Mouse (Mus musculus): ENCODE measurements around the gene Zbtb11. TPM values are rescaled to one million over a fixed set of nuclear protein-coding genes. Genes with fewer than 3 reads are reported as not detected.
"Not testable (repeated sequence)": the region's sequence is repeated elsewhere in the genome, so short reads cannot be mapped to it uniquely, and the experiment has no call there.

Gene Zbtb11
- 25.3 and 26.8 TPM in 2 replicates for polyA plus RNA-seq (2012; rRNA removed)

DNA sequence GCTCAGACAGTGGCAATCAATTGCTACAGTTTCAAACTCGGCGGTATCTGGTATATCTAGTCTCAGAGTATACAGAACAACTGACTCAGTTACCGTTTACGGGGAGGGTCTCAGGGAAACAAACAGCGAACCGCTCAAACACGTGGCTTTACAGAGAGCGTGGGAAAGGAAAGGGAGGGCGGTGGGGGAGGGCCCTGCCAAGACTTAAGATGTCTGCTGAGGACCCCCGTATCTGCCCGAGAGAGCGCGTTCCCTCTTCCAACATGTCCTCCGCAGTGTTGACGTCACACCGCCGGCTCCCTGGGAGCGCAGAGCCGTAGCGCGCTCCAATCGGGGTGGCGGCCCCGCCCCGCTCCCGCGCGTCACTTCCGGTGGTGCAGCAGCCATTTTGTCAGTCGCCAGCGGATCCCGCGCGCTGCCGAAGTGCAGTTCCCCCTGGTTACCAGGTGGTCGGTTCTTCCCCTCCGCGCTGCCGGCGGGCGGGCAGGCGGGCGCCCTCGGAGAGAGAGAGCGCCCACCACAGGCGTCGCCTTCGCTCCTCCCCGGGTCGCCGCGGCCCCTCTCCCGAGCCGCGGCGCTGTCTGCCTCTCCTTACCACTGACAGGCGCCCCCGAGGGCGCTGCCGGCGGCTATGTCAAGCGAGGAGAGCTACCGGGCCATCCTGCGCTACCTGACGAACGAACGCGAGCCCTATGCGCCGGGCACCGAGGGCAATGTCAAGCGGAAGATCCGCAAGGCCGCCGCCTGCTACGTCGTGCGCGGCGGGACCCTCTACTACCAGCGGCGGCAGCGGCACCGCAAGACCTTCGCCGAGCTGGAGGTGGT is at the start of gene Zbtb11:
Gene Zbtb11 (plus strand): TSS at position 453 of the 825 bp plus-strand sequence.
- peak; percentile 96 to 99 for DNase-seq (ENCODE audit: extremely low spot score in 1 of 2, low spot score in 1 of 2)

GRCm38 (mm10) chr16:55924010-55924409 is 49.7 kb upstream of the Zbtb11 start:
- no peak for DNase-seq (ENCODE audit: extremely low spot score in 1 of 2, low spot score in 1 of 2)

DNA sequence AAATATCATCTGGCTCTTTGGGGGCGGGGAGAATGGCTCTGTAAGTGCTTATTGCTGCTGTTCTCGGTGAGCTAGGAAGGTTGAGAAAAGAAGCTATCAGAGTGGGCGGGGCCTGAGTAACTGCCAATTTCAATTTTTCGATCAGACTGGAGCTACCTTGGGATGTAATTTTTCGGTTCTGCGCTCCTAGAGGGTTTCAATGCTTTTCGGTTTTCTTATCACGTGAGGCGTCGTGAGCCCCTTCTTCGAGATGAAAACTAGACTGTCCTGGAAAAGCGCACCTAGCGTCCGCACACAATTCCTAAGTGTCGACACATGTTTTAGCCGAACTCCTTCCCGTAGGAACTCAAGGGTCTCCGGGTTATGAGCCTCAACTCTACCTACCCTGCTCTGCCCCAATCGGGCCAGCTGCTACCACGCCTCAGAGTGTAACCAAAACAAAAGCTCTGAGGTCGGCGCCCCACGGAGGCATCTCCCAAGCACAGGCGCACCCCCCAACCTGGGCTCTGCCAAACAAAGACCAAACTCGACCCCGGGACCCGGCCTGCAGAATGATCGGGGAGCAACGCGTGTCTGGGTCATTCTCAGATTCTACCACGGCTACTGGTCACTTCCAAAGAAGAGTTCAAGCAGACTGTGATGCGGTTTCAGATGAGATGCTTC is 39.9 kb upstream of the Zbtb11 start:
- DNase-seq (ENCODE audit: extremely low spot score in 1 of 2, low spot score in 1 of 2): peak; percentile 8 to 51

DNA sequence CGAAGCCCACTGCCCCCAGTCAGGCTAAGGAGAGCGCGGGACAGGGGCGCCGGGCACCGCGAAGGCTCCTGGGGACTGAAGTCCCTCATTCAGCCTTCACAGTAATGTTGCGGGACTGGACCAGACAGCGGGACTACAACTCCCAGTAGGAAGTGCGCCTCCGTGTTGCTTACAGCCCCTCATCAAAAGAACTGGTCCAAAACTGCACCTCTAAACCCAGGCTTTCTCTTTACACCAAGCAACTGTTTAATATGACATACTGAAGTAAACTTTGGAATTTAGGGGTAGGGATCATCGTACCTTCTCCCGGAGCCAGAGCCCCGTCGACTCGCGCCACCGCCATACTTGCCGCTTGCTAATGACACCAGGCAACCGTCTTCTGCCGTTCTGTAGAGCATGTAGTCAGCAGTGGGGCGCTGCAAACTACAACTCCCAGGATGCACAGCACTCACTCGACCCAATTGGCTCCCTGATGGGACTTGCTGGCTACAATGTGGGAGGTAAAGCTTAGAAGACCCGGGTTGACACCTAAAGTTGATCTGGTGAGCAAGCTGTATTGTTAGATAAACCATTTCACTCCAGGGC is 39.1 kb upstream of the Zbtb11 start, which contains the start of gene Cep97:
Gene Cep97 (minus strand): TSS at position 403 of the 585 bp plus-strand sequence.
- DNase-seq (ENCODE audit: extremely low spot score in 1 of 2, low spot score in 1 of 2): peak; percentile 94 to 95

DNA sequence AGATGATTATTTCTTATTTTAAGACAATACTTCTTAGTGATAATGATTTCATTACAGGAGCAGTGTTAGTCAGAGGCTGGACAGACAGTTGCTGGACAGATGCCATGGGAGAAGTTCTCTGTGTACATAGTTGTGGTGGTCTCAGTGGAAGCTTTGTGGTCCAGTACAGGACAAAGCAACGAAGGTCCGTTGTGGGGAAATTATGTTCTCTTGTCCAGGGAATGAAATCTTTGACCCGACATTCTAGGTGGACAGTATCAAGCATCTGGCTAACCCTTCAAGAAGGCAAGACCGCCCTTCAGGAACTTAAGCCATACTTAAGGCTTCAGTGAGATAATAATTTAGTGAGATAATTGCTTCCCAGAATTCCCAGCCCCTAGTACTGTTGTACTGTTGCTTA is 34.9 kb upstream of the Zbtb11 start:
- DNase-seq (ENCODE audit: extremely low spot score in 1 of 2, low spot score in 1 of 2): no peak

GRCm38 (mm10) chr16:55939703-55940102 is 34.0 kb upstream of the Zbtb11 start:
- no peak for DNase-seq (ENCODE audit: extremely low spot score in 1 of 2, low spot score in 1 of 2)

- no peak for DNase-seq (ENCODE audit: extremely low spot score in 1 of 2, low spot score in 1 of 2)
These were observed 32.9 kb upstream of the Zbtb11 start for GRCm38 (mm10) chr16:55940781-55941180.

GRCm38 (mm10) chr16:55947266-55947665 is 26.4 kb upstream of the Zbtb11 start:
- DNase-seq (ENCODE audit: extremely low spot score in 1 of 2, low spot score in 1 of 2): no peak

- DNase-seq (ENCODE audit: extremely low spot score in 1 of 2, low spot score in 1 of 2): not testable (repeated sequence)
These were observed 25.7 kb upstream of the Zbtb11 start for GRCm38 (mm10) chr16:55947876-55948410.

GRCm38 (mm10) chr16:55948963-55949362 is 24.7 kb upstream of the Zbtb11 start:
- no peak for DNase-seq (ENCODE audit: extremely low spot score in 1 of 2, low spot score in 1 of 2)

- no peak for DNase-seq (ENCODE audit: extremely low spot score in 1 of 2, low spot score in 1 of 2)
These were observed 23.2 kb upstream of the Zbtb11 start for GRCm38 (mm10) chr16:55950462-55950861.

- DNase-seq (ENCODE audit: extremely low spot score in 1 of 2, low spot score in 1 of 2): peak; percentile 39 to 95
These were observed 22.6 kb upstream of the Zbtb11 start for GRCm38 (mm10) chr16:55950946-55951678.

- no peak for DNase-seq (ENCODE audit: extremely low spot score in 1 of 2, low spot score in 1 of 2)
These were observed 21.9 kb upstream of the Zbtb11 start for GRCm38 (mm10) chr16:55951679-55952327.

GRCm38 (mm10) chr16:55952771-55953170 is 20.9 kb upstream of the Zbtb11 start:
- no peak for DNase-seq (ENCODE audit: extremely low spot score in 1 of 2, low spot score in 1 of 2)

DNA sequence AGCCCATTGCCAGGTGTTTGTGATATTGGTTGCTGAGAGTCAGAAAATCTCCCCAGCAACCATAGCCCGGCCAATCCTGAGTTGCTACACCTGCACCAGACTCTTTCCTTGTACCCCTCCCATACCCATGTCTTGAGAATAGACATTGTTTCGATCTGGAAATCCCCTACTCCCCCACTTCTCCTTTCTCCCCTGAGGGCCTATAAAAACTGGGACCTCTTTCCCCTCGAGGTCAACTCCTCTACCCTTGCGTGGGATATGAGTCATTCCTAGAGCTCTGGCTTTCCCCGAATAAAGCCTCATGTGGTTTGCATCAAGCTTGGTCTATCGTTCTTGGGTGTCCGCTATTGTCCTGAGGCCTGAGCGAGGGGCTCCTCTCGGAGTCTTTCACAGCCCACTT is 19.5 kb upstream of the Zbtb11 start:
- DNase-seq (ENCODE audit: extremely low spot score in 1 of 2, low spot score in 1 of 2): not testable (repeated sequence)

DNA sequence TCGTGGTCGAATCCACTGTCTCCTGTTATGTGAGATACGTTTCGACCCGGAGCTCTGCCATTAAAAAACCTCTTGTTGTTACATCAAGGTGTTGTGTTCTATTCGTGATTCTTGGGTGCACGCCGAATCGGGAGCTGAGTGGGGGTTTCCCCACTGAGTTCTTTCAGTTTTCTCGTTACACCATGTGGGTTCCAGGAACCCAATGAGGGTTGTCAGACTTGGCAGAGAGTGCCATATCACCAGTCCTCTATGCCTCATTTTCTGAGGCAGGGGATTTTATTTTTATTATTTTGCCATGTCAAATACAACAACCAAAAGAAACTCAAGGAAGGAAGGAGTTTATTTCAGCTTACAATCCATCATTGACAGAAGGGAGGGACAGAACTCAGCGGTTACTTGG is 10.6 kb upstream of the Zbtb11 start:
- not testable (repeated sequence) for DNase-seq (ENCODE audit: extremely low spot score in 1 of 2, low spot score in 1 of 2)

GRCm38 (mm10) chr16:55964126-55964949 is 9.3 kb upstream of the Zbtb11 start:
- DNase-seq (ENCODE audit: extremely low spot score in 1 of 2, low spot score in 1 of 2): peak; percentile 55 to 58

- DNase-seq (ENCODE audit: extremely low spot score in 1 of 2, low spot score in 1 of 2): peak; percentile 95 to 99
These were observed 7.3 kb upstream of the Zbtb11 start, which contains the start of gene Rpl24 for GRCm38 (mm10) chr16:55966212-55966871. Gene Rpl24 (plus strand): TSS chr16:55966275.
